Mouse (Mus musculus) CD4-positive naive resting alpha-beta T cell, adult 76 days (primary cell): ENCODE data around the gene Slc10a1. TPM values are rescaled to one million over a fixed set of nuclear protein-coding genes. Genes with fewer than 3 reads are reported as not detected.

Experiments used
- total RNA-seq: library from RNA; stranded (reverse); gene quantifications from one replicate; pipeline ENCODE4 v1.2.4, GENCODE M21; 2023

The Slc10a1 gene
- not detected for total RNA-seq

DNA sequence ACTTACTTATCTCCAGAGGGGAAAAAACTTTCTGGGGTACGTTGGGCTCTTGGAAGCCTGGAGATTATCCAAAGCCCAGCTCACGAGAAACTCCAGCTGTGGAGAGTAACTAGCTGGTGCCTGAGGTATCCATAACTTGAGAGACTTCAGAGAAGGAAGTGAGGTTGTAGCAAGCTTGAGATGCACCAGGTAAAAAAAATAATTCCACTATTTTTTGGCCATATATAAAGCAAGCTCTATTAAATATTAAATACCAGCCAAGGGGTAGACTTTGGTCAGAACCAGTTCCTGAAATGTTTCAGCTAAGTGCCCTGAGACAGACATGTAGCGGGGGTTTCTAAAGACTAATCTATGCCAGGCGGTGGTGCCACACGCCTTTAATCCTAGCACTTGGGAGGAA lies at the start of gene Slc10a1:
Gene Slc10a1 (minus strand): TSS at position 101 of the 400 bp plus-strand sequence.

DNA sequence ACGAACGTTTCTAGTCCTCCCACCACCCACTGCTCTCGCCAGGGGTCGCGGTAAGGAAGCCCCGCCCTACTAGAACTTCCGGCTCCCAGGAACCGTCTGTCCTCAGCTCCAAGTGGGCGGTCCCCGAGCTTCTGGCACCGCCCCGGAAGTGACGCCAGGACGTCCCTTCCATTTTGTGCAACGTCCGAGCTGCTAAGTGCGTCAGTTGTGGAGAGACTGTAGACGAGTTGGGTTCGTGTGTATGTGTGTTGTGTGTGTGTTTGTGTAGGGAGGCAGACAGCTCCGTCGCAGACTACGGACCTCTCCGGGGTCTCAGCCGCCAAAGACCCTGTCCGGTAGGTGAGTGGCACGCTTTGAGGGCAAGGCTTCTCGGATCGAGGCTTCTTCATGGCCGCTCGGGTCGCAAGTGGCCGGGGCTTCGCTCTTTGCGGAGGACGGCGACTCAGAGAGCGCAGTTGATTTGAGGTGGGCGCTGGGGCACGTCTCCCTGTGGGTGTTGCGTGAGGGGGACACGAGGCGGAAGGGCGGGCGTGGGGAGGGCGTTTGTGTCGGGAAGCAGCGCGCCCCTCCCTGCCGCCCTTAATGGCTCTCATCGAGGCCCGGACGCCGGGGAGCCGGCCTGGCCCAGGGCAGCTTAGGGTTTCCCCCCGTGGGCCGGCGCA lies 23.0 kb downstream of the Slc10a1 start, which contains the start of gene Srsf5:
Gene Srsf5 (plus strand): TSS at position 171 of the 662 bp plus-strand sequence.

Other genes with a start within 250 kb of the Slc10a1 start
- gene Ccdc177, start 208.0 kb downstream of the Slc10a1 start, total RNA-seq: not detected
- 137 TPM for gene Susd6, start 178.2 kb downstream of the Slc10a1 start, total RNA-seq
- 1,369 TPM for gene Srsf5, start 23.2 kb downstream of the Slc10a1 start, total RNA-seq
- 0.85 TPM for gene Smoc1, start 58.1 kb upstream of the Slc10a1 start, total RNA-seq